Comparison of ENCODE assay signal across 8 mouse cellular contexts in genomic region chr6:55016236-55016635, GRCm38 (mm10). TPM values are rescaled to one million over a fixed set of nuclear protein-coding genes. Genes with fewer than 3 reads are reported as not detected.
DNase-seq lines count a peak whose midpoint lies in the region; ATAC-seq and TF ChIP-seq lines count a peak whose summit lies in the region.

No protein-coding gene starts in this region.

- TF ChIP-seq CTCF in cerebellum, adult 2 months (IDR thresholded peaks at IDR 0.05; ENCODE audit: borderline replicate concordance, insufficient read depth, low read depth, low read length): peak; percentile 28; the same call in 1 of the 2 replicates

- H3K27ac ChIP-seq in cerebellum, adult 2 months (ENCODE audit: insufficient read depth, low read length): no peak overlapping the region
- H3K27ac ChIP-seq in hindbrain, embryonic 16.5 days (ENCODE audit: low read depth, low read length): no peak overlapping the region

- no peak overlapping the region for H3K9ac ChIP-seq in hindbrain, embryonic 16.5 days (ENCODE audit: low read depth, low read length)

- no peaks in the 10 kb centered on the region for H3K36me3 ChIP-seq in hindbrain, embryonic 16.5 days (ENCODE audit: control insufficient read depth, insufficient read depth, low read length)
- no peaks in the 10 kb centered on the region for H3K36me3 ChIP-seq in splenic B cell, adult 2 months (ENCODE audit: control insufficient read depth, insufficient read depth, low read length, poor library complexity, severe bottlenecking)

- H3K4me3 ChIP-seq in cerebellum, adult 2 months (replicated peaks; ENCODE audit: insufficient read depth, low read depth, low read length): no peak overlapping the region
- no peak overlapping the region for H3K4me3 ChIP-seq in hindbrain, embryonic 16.5 days (ENCODE audit: low read length)

- H3K27me3 ChIP-seq in cerebellum, adult 2 months (ENCODE audit: control insufficient read depth, insufficient read depth, low read length): no peaks in the 10 kb centered on the region
- H3K27me3 ChIP-seq in hindbrain, embryonic 16.5 days (replicated peaks; ENCODE audit: control insufficient read depth, insufficient read depth, low read length): no peaks in the 10 kb centered on the region
- no peaks in the 10 kb centered on the region for H3K27me3 ChIP-seq in splenic B cell, adult 2 months (ENCODE audit: control insufficient read depth, insufficient read depth, low read length, poor library complexity, severe bottlenecking)

- no peak for DNase-seq in cerebellum, adult 2 months
- no peak for DNase-seq in cerebellum, adult 9-11 months
- peak; percentile 57 for DNase-seq in embryo, embryonic 10 days (ENCODE audit: low spot score)
- DNase-seq in left cerebral cortex, adult 18-20 months (ENCODE audit: low spot score in 2 of 2): peak; percentile 51
- peak; percentile 69 for DNase-seq in splenic B cell, adult 2 months (ENCODE audit: low read depth, low spot score)

- no peaks in the 10 kb centered on the region for H3K4me1 ChIP-seq in cerebellum, adult 2 months (ENCODE audit: control insufficient read depth, insufficient read depth, low read length)
- peaks cover 7% of the 10 kb centered on the region for H3K4me1 ChIP-seq in hindbrain, embryonic 16.5 days (ENCODE audit: control insufficient read depth, insufficient read depth, low read depth, low read length)

- WGBS in cerebellum, adult 2 months: 33% methylated on average over 5 of the region's 5 CpGs
- WGBS in hindbrain, embryonic 16.5 days: 21% methylated on average over 5 of the region's 5 CpGs

- H3K9me3 ChIP-seq in hindbrain, embryonic 16.5 days (ENCODE audit: control insufficient read depth, low read length): no peaks in the 10 kb centered on the region

- peak; percentile 63 for ATAC-seq in CD4-positive, CD25-positive, alpha-beta regulatory T cell, adult 4 months
- peak; percentile 62 for ATAC-seq in hindbrain, embryonic 16.5 days
- ATAC-seq in megakaryocyte-erythroid progenitor cell, adult 5-6 weeks (replicated peaks; ENCODE audit: low FRiP score, low TSS enrichment, poor library complexity, severe bottlenecking): peak; percentile 72

- TF ChIP-seq POLR2A in cerebellum, adult 2 months (IDR thresholded peaks at IDR 0.05; ENCODE audit: borderline replicate concordance, insufficient read depth, low read length): no peak

- no peak overlapping the region for H3K4me2 ChIP-seq in hindbrain, embryonic 16.5 days (ENCODE audit: low read length)

RNA-seq across cellular contexts. Expression of gene Gars, which starts 21.6 kb away (rescaled TPM):
- 121 and 127 TPM in 2 replicates for polyA plus RNA-seq in cerebellum, adult 2 months (2012; rRNA removed)
- polyA plus RNA-seq in CD4-positive, CD25-positive, alpha-beta regulatory T cell, adult 4 months (2017; shearing (Covaris generic)): 10 to 100 TPM; 21.0 to 24.7 TPM
- 209 and 213 TPM in 2 replicates for polyA plus RNA-seq in hindbrain, embryonic 16.5 days (2015; fragmentation: Nextera tagmentation; extraction: Ambion mirVana)
- total RNA-seq in left cerebral cortex, adult 18-20 months (2021): 100 to 1,000 TPM; 138 to 155 TPM
- total RNA-seq in megakaryocyte-erythroid progenitor cell, adult 5-6 weeks (2014; fragmentation: Nextera tagmentation): 115 and 121 TPM in 2 replicates
- 175 and 179 TPM in 2 replicates for total RNA-seq in megakaryocyte-erythroid progenitor cell, adult 5-6 weeks (2017)

RNA-seq across cellular contexts. Expression of gene Ggct, which starts 23.5 kb away (rescaled TPM):
- polyA plus RNA-seq in cerebellum, adult 2 months (2012; rRNA removed): 17.2 and 21.0 TPM in 2 replicates
- 10 to 100 TPM; 19.8 to 34.0 TPM for polyA plus RNA-seq in CD4-positive, CD25-positive, alpha-beta regulatory T cell, adult 4 months (2017; shearing (Covaris generic))
- polyA plus RNA-seq in hindbrain, embryonic 16.5 days (2015; fragmentation: Nextera tagmentation; extraction: Ambion mirVana): 14.3 and 20.5 TPM in 2 replicates
- 10 to 100 TPM; 26.6 to 28.9 TPM for total RNA-seq in left cerebral cortex, adult 18-20 months (2021)
- total RNA-seq in megakaryocyte-erythroid progenitor cell, adult 5-6 weeks (2014; fragmentation: Nextera tagmentation): 17.0 and 21.6 TPM in 2 replicates
- 34.8 and 57.3 TPM in 2 replicates for total RNA-seq in megakaryocyte-erythroid progenitor cell, adult 5-6 weeks (2017)

RNA-seq across cellular contexts. Expression of gene Nod1, which starts 43.8 kb away (rescaled TPM):
- 6.6 and 8.0 TPM in 2 replicates for polyA plus RNA-seq in cerebellum, adult 2 months (2012; rRNA removed)
- polyA plus RNA-seq in CD4-positive, CD25-positive, alpha-beta regulatory T cell, adult 4 months (2017; shearing (Covaris generic)): 10 to 100 TPM; 17.0 to 18.6 TPM
- 3.1 and 3.6 TPM in 2 replicates for polyA plus RNA-seq in hindbrain, embryonic 16.5 days (2015; fragmentation: Nextera tagmentation; extraction: Ambion mirVana)
- 1 to 10 TPM; 2.6 to 4.3 TPM for total RNA-seq in left cerebral cortex, adult 18-20 months (2021)
- 1.3 and 2.2 TPM in 2 replicates for total RNA-seq in megakaryocyte-erythroid progenitor cell, adult 5-6 weeks (2014; fragmentation: Nextera tagmentation)
- total RNA-seq in megakaryocyte-erythroid progenitor cell, adult 5-6 weeks (2017): 0.50 and 0.80 TPM in 2 replicates

Comparison
In these comparisons a context has a peak if more than half of its experiments do, and no peak if none do; other contexts are left out.
1. DNase-seq: peak in embryo, embryonic 10 days (single experiment), left cerebral cortex, adult 18-20 months (2 of 2) and splenic B cell, adult 2 months (single experiment); none in cerebellum, adult 2 months (0 of 2) and cerebellum, adult 9-11 months (single experiment).
2. Peak in every context shown above with its lines, with median percentiles within 50 percentile points of each other: ATAC-seq.